Mouse (Mus musculus) midbrain, embryonic 12.5 days (tissue): ENCODE data around the gene Tmod4. TPM values are rescaled to one million over a fixed set of nuclear protein-coding genes. Genes with fewer than 3 reads are reported as not detected.
A peak's percentile ranks its signal among the peaks of the same experiment; 100 is the strongest.
"Not testable (repeated sequence)": the region's sequence is repeated elsewhere in the genome, so short reads cannot be mapped to it uniquely, and the experiment has no call there.

Experiments
- ATAC-seq: fragments of 200-750 bp; cut with Nextera tagmentation; 2 replicates; pipeline ENCODE4 v1.8.0; 2017; ENCODE audit warnings: low read depth, moderate TSS enrichment, moderate library complexity; ENCODE audit not compliant: low FRiP score
- H3K27ac ChIP-seq: fragments of 300-500 bp; sonication (generic); replicated peaks from 2 replicates; pipeline ENCODE4 v1.5.1; 2016; ENCODE audit warnings: mild to moderate bottlenecking
- H3K27me3 ChIP-seq: fragments of 300-500 bp; sonication (generic); 2 replicates; pipeline ENCODE4 v1.6.1; 2016; ENCODE audit warnings: mild to moderate bottlenecking
- H3K36me3 ChIP-seq: fragments of 300-500 bp; sonication (generic); 2 replicates; pipeline ENCODE4 v1.6.1; 2016
- H3K4me1 ChIP-seq: fragments of 300-500 bp; sonication (generic); 2 replicates; pipeline ENCODE4 v1.6.1; 2016
- H3K4me2 ChIP-seq: fragments of 300-500 bp; sonication (generic); replicated peaks from 2 replicates; pipeline ENCODE4 v1.6.1; 2016; ENCODE audit warnings: mild to moderate bottlenecking, moderate library complexity
- H3K4me3 ChIP-seq: fragments of 300-500 bp; sonication (generic); 2 replicates; pipeline ENCODE4 v1.5.1; 2016; ENCODE audit warnings: mild to moderate bottlenecking
- H3K9ac ChIP-seq: fragments of 300-500 bp; sonication (generic); replicated peaks from 2 replicates; pipeline ENCODE4 v1.6.1; 2016; ENCODE audit warnings: mild to moderate bottlenecking, moderate library complexity
- H3K9me3 ChIP-seq: fragments of 300-500 bp; sonication (generic); 2 replicates; pipeline ENCODE4 v1.6.1; 2016; ENCODE audit warnings: mild to moderate bottlenecking
- WGBS: fragments of 180-500 bp; shearing (Covaris S2); methylation state at CpG from one replicate; pipeline ENCODE4 v1.1.7; 2016; 5-methylcytosine and 5-hydroxymethylcytosine counted together
- polyA plus RNA-seq: library from polyadenylated mRNA; unstranded; fragments of >200 nt; fragmentation: Nextera tagmentation; extraction: Ambion mirVana; gene quantifications from 2 replicates; pipeline ENCODE4 v1.2.1, GENCODE M21; 2016

Gene Tmod4
- polyA plus RNA-seq, 1 experiment from 2014 or later = 0.89 TPM

GRCm38 (mm10) chr3:95121580-95121979 lies 2.7 kb upstream of the Tmod4 start:
- Histone ChIP-seq H3K4me3 (no peak overlapping the region), H3K9ac (no peak overlapping the region), H3K4me1 (peaks cover 6% of the 10 kb centered on the region; the same call in 1 of the 2 replicates), H3K27me3 (no peaks in the 10 kb centered on the region), H3K36me3 (peaks cover 66% of the 10 kb centered on the region), H3K27ac (no peak overlapping the region), H3K4me2 (no peak overlapping the region), H3K9me3 (no peaks in the 10 kb centered on the region)
- no peak for ATAC-seq
- 83% methylated on average over 6 of the region's 6 CpGs for WGBS

- Histone ChIP-seq H3K9me3 (no peaks in the 10 kb centered on the region), H3K27me3 (no peaks in the 10 kb centered on the region), H3K4me2 (no peak overlapping the region), H3K36me3 (peaks cover 49% of the 10 kb centered on the region), H3K27ac (no peak overlapping the region), H3K4me1 (peaks cover 6% of the 10 kb centered on the region; the same call in 1 of the 2 replicates), H3K9ac (no peak overlapping the region), H3K4me3 (no peak overlapping the region)
- no peak for ATAC-seq
- 56% methylated on average over 5 of the region's 5 CpGs for WGBS
These were observed 696 bp downstream of the Tmod4 start for GRCm38 (mm10) chr3:95124972-95125371.

DNA sequence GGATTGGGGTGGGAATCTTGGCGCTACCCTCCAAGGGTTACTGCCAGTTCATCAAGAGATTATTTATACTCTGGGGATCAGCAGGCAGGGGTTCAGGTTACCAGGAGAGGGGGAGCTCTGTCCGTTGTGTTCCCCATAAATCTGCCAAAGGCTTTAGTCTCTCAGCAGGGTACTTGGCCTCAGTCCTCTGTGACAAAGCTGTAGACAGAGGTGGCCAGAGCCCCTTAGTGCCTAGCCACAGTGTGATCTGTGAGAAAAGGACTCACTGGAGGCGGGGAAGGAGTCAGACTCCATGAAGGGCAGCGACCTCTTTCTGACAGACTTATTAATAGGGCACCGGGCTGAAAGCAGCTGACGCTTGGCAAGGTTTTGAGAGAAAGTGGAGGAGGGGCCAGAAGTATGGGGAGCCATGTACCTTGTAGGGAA lies 5.0 kb downstream of the Tmod4 start:
- Histone ChIP-seq H3K4me1 (peaks cover 12% of the 10 kb centered on the region), H3K27ac (no peak overlapping the region), H3K4me2 (no peak overlapping the region), H3K36me3 (peaks cover 23% of the 10 kb centered on the region), H3K9me3 (no peaks in the 10 kb centered on the region), H3K9ac (no peak overlapping the region), H3K4me3 (no peak overlapping the region), H3K27me3 (no peaks in the 10 kb centered on the region)
- 50% methylated on average over 6 of the region's 6 CpGs for WGBS
- ATAC-seq = no peak

GRCm38 (mm10) chr3:95130081-95130480 lies 5.8 kb downstream of the Tmod4 start:
- Histone ChIP-seq H3K36me3 (peaks cover 23% of the 10 kb centered on the region), H3K4me3 (no peak overlapping the region), H3K9ac (no peak overlapping the region), H3K27ac (no peak overlapping the region), H3K9me3 (no peaks in the 10 kb centered on the region), H3K4me1 (peaks cover 10% of the 10 kb centered on the region), H3K27me3 (no peaks in the 10 kb centered on the region), H3K4me2 (no peak overlapping the region)
- no peak for ATAC-seq
- 95% methylated on average over 5 of the region's 5 CpGs for WGBS

DNA sequence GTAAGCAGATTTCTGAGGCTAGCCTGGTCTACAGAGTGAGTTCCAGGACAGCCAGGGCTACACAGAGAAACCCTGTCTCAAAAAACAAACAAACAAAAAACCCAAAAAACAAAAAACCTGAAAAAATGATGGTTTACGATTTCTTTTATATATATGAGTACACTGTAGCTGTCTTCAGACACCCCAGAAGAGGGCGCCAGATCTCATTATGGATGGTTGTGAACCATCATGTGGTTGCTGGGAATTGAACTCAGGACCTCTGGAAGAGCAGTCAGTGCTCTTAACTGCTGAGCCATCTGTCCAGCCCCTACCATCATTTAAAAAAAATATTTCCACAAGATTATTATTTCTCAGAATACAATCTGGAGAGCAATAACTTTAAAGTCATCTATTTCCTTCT lies 8.1 kb downstream of the Tmod4 start:
- Histone ChIP-seq H3K36me3 (peaks cover 23% of the 10 kb centered on the region), H3K4me3 (peak overlapping the region; percentile 68; the same call in 1 of the 2 replicates), H3K4me1 (peaks cover 16% of the 10 kb centered on the region)
- not testable (repeated sequence) for H3K27ac ChIP-seq, H3K27me3 ChIP-seq, H3K9ac ChIP-seq, H3K4me2 ChIP-seq, ATAC-seq, H3K9me3 ChIP-seq
- WGBS = 86% methylated on average over 2 of the region's 2 CpGs

DNA sequence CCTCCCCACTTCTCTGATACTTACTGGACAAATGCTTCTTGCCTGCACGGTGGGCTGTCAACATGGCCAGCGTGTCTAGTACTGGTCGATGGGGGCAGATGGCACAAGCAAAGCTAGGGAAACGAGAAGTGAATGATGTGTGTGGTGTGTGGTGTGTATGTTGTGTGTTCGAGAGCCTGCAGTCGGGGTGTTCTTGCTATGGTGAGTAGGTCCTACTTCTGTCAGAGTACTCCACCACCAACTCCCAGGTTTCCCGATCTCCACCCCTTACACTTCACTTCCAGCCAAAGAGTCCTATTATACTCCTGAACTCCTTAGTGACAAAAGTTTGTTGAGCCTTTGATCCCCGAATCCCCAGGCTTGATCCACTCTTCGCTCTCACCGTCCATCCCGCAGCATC lies 8.9 kb downstream of the Tmod4 start:
- Histone ChIP-seq H3K4me1 (peaks cover 16% of the 10 kb centered on the region), H3K27ac (0 out of 2 replicates have a peak overlapping the region, but pooled peaks have one; percentile 63), H3K27me3 (no peaks in the 10 kb centered on the region), H3K4me3 (peak overlapping the region; percentile 68), H3K9me3 (no peaks in the 10 kb centered on the region), H3K4me2 (peak overlapping the region; percentile 81), H3K9ac (peak overlapping the region; percentile 75), H3K36me3 (peaks cover 23% of the 10 kb centered on the region)
- peak; percentile 3 for ATAC-seq
- 61% methylated on average over 11 of the region's 11 CpGs for WGBS

GRCm38 (mm10) chr3:95133680-95134101 lies 9.4 kb downstream of the Tmod4 start, which contains the start of the genes Scnm1 and Lysmd1:
Gene Scnm1 (minus strand): TSS chr3:95134011.
Gene Lysmd1 (plus strand): TSS chr3:95134088.
- H3K4me3 ChIP-seq = peak within 1 kb of the TSS; percentile 68
- WGBS = under 1% methylated on average over 20 of the region's 20 CpGs
- H3K36me3 ChIP-seq = peaks cover 20% of the 10 kb centered on the region
- peak within 1 kb of the TSS; percentile 81 for H3K4me2 ChIP-seq
- peak within 1 kb of the TSS; percentile 63 for H3K27ac ChIP-seq
- H3K27me3 ChIP-seq = no peaks in the 10 kb centered on the region
- peak; percentile 91 for ATAC-seq
- peak within 1 kb of the TSS; percentile 75 for H3K9ac ChIP-seq
- no peaks in the 10 kb centered on the region for H3K9me3 ChIP-seq
- H3K4me1 ChIP-seq = peaks cover 16% of the 10 kb centered on the region

- not testable (repeated sequence) for H3K9me3 ChIP-seq, H3K27ac ChIP-seq, H3K4me2 ChIP-seq, H3K27me3 ChIP-seq, H3K9ac ChIP-seq
- ATAC-seq = peak; percentile 70
- no CpG with 5 or more reads among the region's 12 CpGs for WGBS
- Histone ChIP-seq H3K36me3 (peaks cover 15% of the 10 kb centered on the region), H3K4me3 (peak overlapping the region; percentile 68), H3K4me1 (peaks cover 16% of the 10 kb centered on the region)
These were observed 9.9 kb downstream of the Tmod4 start for GRCm38 (mm10) chr3:95134133-95134532.

DNA sequence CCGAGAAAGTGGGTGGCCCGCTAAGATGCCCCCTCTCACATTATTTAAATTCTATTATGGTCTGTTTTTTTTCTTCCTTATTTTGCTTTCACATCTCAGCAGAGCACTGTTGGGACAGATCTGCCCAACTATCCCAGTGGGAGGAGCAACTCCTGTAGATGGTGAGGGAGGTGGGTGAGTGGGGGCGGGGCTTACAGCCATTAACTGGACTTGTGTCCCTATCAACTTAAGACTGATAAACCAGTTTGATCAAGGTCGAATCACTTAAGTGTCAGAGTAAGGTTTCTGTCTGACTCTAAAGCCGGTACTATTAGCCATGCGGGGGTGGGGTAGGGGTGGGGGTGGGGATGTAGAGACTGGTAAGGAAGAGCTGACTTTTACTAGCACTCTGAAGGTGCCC lies 10.7 kb downstream of the Tmod4 start:
- H3K27ac ChIP-seq = no peak overlapping the region
- H3K9ac ChIP-seq = peak overlapping the region; percentile 43; the same call in 1 of the 2 replicates
- 32% methylated on average over 6 of the region's 6 CpGs for WGBS
- peak overlapping the region; percentile 33 for H3K4me3 ChIP-seq
- H3K9me3 ChIP-seq = no peaks in the 10 kb centered on the region
- peaks cover 16% of the 10 kb centered on the region for H3K4me1 ChIP-seq
- no peaks in the 10 kb centered on the region for H3K27me3 ChIP-seq
- peak overlapping the region; percentile 54 for H3K4me2 ChIP-seq
- peak; percentile 21; the same call in 1 of the 2 replicates for ATAC-seq
- peaks cover 13% of the 10 kb centered on the region for H3K36me3 ChIP-seq

- no peak for ATAC-seq
- Histone ChIP-seq H3K27ac (no peak overlapping the region), H3K27me3 (no peaks in the 10 kb centered on the region), H3K9me3 (no peaks in the 10 kb centered on the region), H3K4me3 (peak overlapping the region; percentile 33; the same call in 1 of the 2 replicates), H3K4me2 (peak overlapping the region; percentile 54), H3K4me1 (peaks cover 16% of the 10 kb centered on the region), H3K36me3 (peaks cover 15% of the 10 kb centered on the region), H3K9ac (no peak overlapping the region)
- WGBS = 94% methylated on average over 7 of the region's 7 CpGs
These were observed 11.3 kb downstream of the Tmod4 start for GRCm38 (mm10) chr3:95135433-95136052.

DNA sequence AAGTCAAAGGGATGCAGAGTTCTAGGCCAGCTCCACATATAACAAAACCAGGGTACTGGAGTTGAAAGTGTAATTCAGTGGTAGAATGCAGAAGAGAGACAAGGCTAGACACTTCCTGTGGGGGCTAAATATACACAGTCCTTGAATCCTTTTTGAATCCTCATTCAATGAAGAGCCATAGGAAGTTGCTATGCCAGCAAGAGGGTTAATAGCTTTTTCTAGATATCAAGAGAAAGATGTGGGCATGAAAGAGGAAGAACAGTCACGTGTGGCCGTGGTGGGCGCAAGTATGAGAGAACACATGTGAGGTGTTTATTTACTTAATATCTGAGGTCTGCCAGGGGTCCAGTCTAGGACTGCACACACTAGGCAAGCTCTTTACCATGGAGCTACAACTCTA lies 12.1 kb downstream of the Tmod4 start:
- Histone ChIP-seq H3K4me3 (no peak overlapping the region), H3K27ac (no peak overlapping the region), H3K4me1 (peaks cover 16% of the 10 kb centered on the region), H3K4me2 (no peak overlapping the region), H3K9me3 (no peaks in the 10 kb centered on the region), H3K27me3 (no peaks in the 10 kb centered on the region), H3K36me3 (peaks cover 16% of the 10 kb centered on the region), H3K9ac (no peak overlapping the region)
- no peak for ATAC-seq
- 91% methylated on average over 3 of the region's 3 CpGs for WGBS

DNA sequence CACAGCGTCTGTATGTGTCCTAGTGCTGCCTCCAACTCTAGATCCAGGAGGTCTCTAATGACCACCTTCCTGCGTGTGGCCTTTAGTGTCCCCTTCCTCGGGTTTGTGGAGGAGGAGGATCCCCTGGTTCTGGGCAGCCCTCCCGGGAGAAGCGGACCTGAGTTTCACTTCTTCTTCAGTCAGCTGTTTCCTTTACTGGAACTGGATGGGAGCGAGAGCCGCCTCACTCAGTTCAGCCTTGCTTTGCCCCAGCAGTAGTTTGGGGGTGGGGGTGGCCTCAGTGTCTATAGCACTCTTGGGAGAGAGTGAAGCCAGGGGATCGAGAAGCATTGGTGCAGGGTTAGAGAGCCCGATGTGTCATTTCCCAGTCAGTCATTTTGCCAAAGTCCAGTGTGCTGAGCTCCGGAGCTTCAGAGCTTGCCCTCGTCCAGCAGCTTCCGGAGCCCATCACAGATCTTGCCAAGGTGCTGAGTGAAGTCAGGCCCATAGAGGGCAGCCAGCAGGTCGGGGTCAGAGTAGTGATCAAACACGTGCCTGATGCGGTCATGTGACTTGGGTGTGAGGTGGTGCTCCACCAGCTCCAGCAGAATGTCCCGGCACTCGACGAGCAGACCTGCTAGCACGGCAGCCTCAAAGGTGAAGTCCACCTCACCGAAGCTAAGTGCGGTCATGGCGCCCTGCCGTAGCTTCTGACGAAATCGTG lies 15.5 kb downstream of the Tmod4 start:
- H3K4me3 ChIP-seq = no peak overlapping the region
- ATAC-seq = no peak
- no peak overlapping the region for H3K9ac ChIP-seq
- WGBS = 74% methylated on average over 25 of the region's 25 CpGs
- H3K4me1 ChIP-seq = peaks cover 9% of the 10 kb centered on the region
- no peaks in the 10 kb centered on the region for H3K9me3 ChIP-seq
- H3K4me2 ChIP-seq = no peak overlapping the region
- H3K27me3 ChIP-seq = no peaks in the 10 kb centered on the region
- H3K36me3 ChIP-seq = peaks cover 12% of the 10 kb centered on the region
- no peak overlapping the region for H3K27ac ChIP-seq
